Mouse (Mus musculus) granulocyte monocyte progenitor cell, adult 5-6 weeks (primary cell): ENCODE data around the gene Tbccd1. TPM values are rescaled to one million over a fixed set of nuclear protein-coding genes. Genes with fewer than 3 reads are reported as not detected.
A peak's percentile ranks its signal among the peaks of the same experiment; 100 is the strongest.

ENCODE experiments used
- ATAC-seq: replicated peaks from 2 replicates; pipeline ENCODE4 v1.8.0; 2016; ENCODE audit warnings: mild to moderate bottlenecking, moderate TSS enrichment, inconsistent platforms; ENCODE audit not compliant: poor library complexity, severe bottlenecking
- total RNA-seq, 2 experiments: library from RNA; stranded (forward) in 1 of 2; stranded (reverse) in 1 of 2; fragments of 200-712, 200-1000 nt in 1 of 2; fragments of >200 nt in 1 of 2; fragmentation: Nextera tagmentation in 1 of 2; gene quantifications; 2 replicates each; pipeline ENCODE4 v1.2.3; 2014 to 2017

Tbccd1 gene
- total RNA-seq, 2 experiments from 2014 or later: 27.1 to 32.9 TPM

- ATAC-seq: no peak
Measured at GRCm38 (mm10) chr16:22873369-22873768, 15.9 kb upstream of the Tbccd1 start.

DNA sequence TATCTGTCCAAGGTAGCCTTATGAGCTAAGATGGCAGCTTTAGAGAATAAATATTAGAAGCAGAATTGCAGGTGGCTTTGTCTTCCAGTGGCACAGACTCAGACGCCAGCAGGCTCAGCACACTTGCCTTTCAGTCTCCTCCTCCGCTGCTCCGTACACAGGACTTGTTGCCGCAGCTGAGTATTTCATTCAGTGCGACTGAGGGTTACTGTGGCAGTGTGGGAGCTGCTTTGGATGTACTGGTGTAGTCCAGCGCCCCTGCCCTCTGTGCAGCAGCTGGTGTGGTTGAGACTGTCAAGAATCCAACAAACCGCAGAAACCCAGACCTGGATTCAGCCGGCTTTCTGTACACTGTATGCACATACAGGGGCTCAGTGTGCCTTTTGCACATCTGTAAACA lies 14.9 kb upstream of the Tbccd1 start:
- no peak for ATAC-seq

- no peak for ATAC-seq
Measured at GRCm38 (mm10) chr16:22856773-22857172, 696 bp downstream of the Tbccd1 start.

- no peak for ATAC-seq
Measured at GRCm38 (mm10) chr16:22852709-22853108, 4.8 kb downstream of the Tbccd1 start.

DNA sequence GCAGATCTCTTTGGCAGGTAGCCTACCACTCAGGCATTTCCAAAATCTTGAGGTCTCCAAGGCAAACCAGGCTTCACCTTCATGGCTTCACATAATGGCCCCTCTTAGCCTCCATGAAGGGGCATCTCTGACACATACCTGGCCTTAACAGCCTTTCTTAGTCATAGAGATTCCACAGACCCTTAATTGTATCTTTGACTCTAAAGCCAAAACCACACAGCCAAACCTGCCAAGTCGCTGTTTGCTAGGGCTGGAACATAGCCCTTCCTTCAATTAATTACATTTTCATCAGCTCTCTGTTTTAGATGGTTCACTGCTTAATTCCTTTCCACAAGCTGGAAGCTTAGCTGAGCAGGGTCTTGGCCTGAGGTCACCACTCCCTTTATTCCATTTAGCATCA lies 9.1 kb downstream of the Tbccd1 start:
- no peak for ATAC-seq

DNA sequence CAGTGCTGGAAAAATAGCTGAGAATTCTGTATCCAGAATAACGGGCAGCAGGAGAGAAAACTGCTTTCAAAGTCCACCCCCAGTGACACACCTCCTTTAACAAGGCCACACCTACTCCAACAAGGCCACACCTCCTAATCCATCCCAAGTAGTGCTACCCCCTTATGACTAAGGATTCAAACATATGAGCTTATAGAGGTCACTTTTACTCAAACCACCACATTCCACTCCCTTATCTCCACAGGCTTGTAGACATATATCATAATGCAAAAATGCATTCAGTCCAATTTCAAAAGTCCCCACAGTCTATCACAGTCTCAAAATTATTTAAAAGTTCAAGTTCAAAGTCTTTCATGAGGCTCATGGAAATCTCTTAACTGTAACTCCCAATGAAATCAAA lies 9.8 kb downstream of the Tbccd1 start:
- no peak for ATAC-seq

DNA sequence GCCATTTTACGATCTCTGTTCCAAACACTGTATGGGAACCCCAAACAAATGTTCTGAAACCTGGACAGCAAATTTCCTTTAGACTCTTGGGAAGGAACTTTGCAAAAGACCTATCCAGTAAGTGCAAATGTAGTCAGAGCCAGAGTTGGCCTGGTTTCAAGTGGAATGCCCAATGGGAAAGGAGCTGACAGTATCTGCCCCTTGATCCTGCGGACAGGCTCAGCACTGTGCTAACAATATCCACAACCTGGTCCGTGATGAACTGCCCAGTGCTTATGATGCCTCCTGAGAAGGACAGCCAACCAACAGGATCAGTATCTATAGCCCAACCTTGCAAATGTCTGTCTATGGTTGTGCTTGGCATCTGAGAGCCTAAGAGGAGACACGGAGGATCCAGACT lies 12.0 kb downstream of the Tbccd1 start:
- no peak for ATAC-seq

DNA sequence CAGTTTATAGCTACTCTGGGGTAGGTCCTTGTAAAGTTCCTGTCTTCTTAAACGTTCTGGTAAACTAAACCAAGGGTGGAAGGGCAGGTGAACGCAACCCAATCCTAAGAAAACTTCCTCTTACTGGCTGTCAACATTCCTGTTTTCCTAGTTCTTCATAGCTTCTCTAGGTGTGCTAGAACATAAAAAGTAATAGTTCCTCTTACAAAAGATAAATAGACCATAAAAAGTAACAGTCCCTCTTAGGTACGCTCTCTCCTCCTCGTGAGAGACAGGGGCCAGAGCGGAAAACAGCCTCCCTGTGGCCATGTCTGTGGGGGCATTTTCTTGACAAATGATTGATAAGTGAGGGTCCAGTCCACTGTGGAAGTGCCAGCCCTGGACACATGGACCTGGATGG lies 12.6 kb downstream of the Tbccd1 start:
- no peak for ATAC-seq

GRCm38 (mm10) chr16:22844061-22844801 lies 13.2 kb downstream of the Tbccd1 start:
- ATAC-seq: peak; percentile 46

- ATAC-seq: no peak
Measured at GRCm38 (mm10) chr16:22842871-22843270, 14.6 kb downstream of the Tbccd1 start.

DNA sequence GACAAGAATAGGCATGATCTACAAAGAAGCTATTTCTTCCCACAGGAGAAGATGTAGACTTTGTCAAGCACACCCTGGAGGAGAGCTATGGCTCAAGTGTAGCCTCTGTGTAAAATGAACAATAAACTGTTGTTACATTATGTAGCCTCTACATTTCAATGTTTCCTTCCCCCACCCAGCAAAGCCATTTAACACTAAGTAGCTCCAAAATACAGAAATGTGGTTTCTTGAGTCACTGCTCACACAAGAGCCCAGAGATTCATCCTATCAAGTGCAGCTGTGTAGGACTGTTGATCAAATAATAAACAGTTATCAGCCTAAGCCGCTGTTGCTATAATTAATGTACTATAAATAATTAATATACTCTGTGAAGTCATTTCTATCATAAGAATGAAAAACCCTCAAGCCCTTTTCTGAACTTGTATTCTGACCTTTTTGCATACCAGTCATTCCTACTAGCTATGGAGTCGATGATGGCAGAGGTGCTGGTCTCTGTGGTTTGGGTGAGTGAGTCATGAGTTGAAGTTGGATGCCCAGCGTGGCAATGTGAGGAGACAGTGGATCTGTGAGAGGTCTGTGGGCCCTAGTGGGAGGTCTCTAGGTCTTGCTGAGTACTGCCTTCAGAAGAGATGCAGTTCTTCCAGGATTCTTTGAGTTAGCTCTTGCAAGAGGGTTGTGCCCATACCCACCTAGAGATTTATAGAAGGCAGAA lies 18.2 kb downstream of the Tbccd1 start:
- no peak for ATAC-seq

GRCm38 (mm10) chr16:22832932-22833525 lies 24.4 kb downstream of the Tbccd1 start:
- no peak for ATAC-seq

DNA sequence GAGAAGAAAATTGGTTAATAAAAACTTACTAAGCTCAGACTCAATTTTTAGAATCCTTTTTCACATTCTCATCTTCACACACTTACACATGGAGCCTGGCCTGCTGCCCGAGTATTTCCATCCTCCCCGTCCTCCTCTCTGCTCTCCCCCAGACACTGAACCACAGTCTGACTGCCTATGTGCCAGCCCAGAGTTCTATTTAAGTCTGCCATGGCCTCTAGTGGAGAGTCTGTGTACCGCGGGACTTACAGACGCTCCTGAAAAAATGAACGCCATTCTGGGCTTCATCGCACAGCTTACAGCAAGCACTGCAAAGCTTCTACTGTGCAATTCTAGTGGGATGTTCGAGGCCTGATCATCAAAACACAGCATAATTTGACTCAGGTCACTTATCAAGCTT lies 36.7 kb downstream of the Tbccd1 start:
- no peak for ATAC-seq

DNA sequence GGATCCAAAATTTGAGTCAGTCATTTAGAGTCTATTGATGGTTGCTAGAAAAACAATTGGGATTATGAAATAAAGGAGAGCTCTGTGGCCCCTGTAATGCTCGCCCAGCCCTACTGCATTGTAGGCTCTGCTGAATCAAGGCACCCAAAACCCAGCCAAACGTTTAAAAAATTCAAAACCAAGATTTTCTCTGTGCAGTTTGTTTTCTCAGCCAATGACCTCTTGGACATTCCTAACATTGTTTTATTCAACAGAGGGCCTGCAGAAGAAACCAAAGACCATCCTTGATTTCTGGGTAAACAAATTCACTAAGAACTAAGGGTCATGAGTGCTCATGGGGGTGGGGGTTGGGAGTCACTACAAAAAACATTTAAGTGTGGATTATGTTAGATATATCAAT lies 46.0 kb downstream of the Tbccd1 start, which contains the start of gene Crygs:
Gene Crygs, minus strand, starts transcription at position 101 of the 400 bp plus-strand sequence.
- no peak for ATAC-seq

DNA sequence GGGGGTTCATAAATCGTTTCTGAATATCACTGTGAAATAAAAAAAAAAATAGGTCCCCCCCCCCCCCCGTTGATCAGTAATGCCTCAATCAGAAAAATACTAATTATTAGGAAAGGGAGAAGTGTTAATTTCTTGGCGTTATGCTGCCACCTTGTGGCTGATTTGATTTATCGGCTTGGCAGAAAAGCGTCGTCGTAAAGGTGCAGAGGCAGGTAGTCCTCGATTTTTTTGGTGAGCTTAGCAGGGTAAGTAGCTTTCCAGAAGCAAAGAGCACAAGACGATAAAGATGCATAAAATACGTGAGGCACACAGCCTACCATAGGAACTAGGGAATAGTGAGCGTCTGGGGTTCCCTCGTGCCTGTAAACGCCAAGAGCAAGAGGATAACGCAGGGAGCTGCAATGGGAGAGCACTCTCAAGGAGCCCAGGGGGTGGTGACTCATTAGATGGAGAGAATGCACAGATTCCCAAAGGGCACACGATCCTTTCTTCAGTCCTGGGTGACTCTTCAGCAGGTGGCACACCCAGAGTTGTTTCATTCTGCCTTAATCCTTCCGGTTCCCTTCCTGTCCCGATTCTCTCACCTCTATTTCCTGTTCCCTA lies 49.9 kb downstream of the Tbccd1 start:
- peak; percentile 48 for ATAC-seq

DNA sequence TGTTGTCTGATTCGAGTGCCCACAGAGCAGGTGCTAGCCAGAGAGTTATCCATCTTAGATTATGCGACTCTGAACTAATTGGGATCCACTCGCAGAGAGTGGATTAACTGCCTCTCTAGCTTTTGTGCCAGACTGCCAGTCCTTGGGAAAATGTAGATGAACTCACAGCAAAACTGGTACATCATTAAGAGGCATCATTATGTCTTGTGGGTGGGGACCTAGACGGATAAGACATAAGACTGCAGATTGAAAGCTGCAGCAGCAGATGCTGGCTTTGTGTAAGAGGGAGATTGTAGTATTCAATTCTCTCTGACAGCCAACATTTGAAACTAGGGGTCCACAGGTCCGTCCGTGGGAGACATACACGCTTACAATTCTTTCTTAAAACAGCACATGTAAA lies 54.7 kb downstream of the Tbccd1 start:
- no peak for ATAC-seq

- no peak; the same call in 1 of the 2 replicates for ATAC-seq
Measured at GRCm38 (mm10) chr16:22800849-22801109, 56.7 kb downstream of the Tbccd1 start.

DNA sequence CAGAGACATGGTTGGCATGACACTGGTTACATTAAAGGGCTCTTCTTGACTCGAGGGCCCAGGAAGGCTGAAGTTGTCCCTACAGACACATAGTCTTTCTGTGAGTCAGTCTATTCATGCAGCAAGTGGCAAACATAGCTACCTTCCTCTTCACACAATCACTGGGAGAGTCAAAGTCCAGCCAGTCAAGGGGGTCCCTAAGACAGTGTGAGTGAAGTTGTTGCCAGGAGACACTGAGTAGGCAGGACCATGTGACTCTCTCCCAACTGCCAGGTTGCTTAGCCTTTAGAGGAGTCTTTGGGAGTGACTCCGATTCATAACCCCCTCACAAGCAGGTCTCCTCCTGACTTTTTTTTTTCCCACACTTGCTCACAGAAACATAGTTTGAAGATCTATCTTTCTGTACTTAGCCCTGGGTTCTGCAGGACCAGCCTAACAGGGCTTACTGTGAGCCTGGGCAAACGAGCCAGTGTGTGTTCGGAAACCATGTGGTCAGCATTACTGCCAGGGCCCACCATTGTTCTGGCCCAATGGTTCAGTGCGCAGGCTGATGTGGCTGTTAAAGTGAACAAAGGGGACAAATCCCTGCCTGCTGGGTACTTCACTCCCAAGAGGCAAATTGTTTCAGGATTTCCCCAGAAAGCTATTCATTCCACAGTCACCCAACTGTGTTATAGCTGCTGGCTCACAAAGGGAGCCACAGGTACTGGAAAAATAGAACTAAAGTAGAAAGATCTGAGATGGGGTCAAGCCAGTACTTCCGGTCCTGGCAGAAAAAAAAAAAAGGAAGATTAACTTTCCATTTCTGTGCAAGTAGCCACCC lies 57.2 kb downstream of the Tbccd1 start:
- no peak for ATAC-seq

GRCm38 (mm10) chr16:22798520-22798919 lies 58.9 kb downstream of the Tbccd1 start:
- ATAC-seq: peak; percentile 96

GRCm38 (mm10) chr16:22797521-22797920 lies 59.9 kb downstream of the Tbccd1 start:
- ATAC-seq: no peak
